Mouse (Mus musculus) midbrain, embryonic 12.5 days (tissue): Measurements from ENCODE around the gene Txndc5. TPM values are rescaled to one million over a fixed set of nuclear protein-coding genes. Genes with fewer than 3 reads are reported as not detected.

Source experiments
- ATAC-seq: fragments of 200-750 bp; cut with Nextera tagmentation; 2 replicates; pipeline ENCODE4 v1.8.0; 2017; ENCODE audit warnings: low read depth, moderate TSS enrichment, moderate library complexity; ENCODE audit not compliant: low FRiP score
- H3K27ac ChIP-seq: fragments of 300-500 bp; sonication (generic); replicated peaks from 2 replicates; pipeline ENCODE4 v1.5.1; 2016; ENCODE audit warnings: mild to moderate bottlenecking
- H3K27me3 ChIP-seq: fragments of 300-500 bp; sonication (generic); 2 replicates; pipeline ENCODE4 v1.6.1; 2016; ENCODE audit warnings: mild to moderate bottlenecking
- H3K36me3 ChIP-seq: fragments of 300-500 bp; sonication (generic); 2 replicates; pipeline ENCODE4 v1.6.1; 2016
- H3K4me1 ChIP-seq: fragments of 300-500 bp; sonication (generic); 2 replicates; pipeline ENCODE4 v1.6.1; 2016
- H3K4me2 ChIP-seq: fragments of 300-500 bp; sonication (generic); replicated peaks from 2 replicates; pipeline ENCODE4 v1.6.1; 2016; ENCODE audit warnings: mild to moderate bottlenecking, moderate library complexity
- H3K4me3 ChIP-seq: fragments of 300-500 bp; sonication (generic); 2 replicates; pipeline ENCODE4 v1.5.1; 2016; ENCODE audit warnings: mild to moderate bottlenecking
- H3K9ac ChIP-seq: fragments of 300-500 bp; sonication (generic); replicated peaks from 2 replicates; pipeline ENCODE4 v1.6.1; 2016; ENCODE audit warnings: mild to moderate bottlenecking, moderate library complexity
- H3K9me3 ChIP-seq: fragments of 300-500 bp; sonication (generic); 2 replicates; pipeline ENCODE4 v1.6.1; 2016; ENCODE audit warnings: mild to moderate bottlenecking
- WGBS: fragments of 180-500 bp; shearing (Covaris S2); methylation state at CpG from one replicate; pipeline ENCODE4 v1.1.7; 2016; 5-methylcytosine and 5-hydroxymethylcytosine counted together
- polyA plus RNA-seq: library from polyadenylated mRNA; unstranded; fragments of >200 nt; fragmentation: Nextera tagmentation; extraction: Ambion mirVana; gene quantifications from 2 replicates; pipeline ENCODE4 v1.2.1, GENCODE M21; 2016

The Txndc5 gene
- polyA plus RNA-seq: 104 and 116 TPM in 2 replicates

- peak within 1 kb of the TSS; percentile 84 for H3K9ac ChIP-seq
- ATAC-seq: no peak
- H3K4me2 ChIP-seq: peak within 1 kb of the TSS; percentile 90
- peak within 1 kb of the TSS; percentile 72 for H3K27ac ChIP-seq
- no peaks in the 10 kb centered on the region; the same call in 1 of the 2 replicates for H3K27me3 ChIP-seq
- peak within 1 kb of the TSS; percentile 83 for H3K4me3 ChIP-seq
- peaks cover 22% of the 10 kb centered on the region for H3K4me1 ChIP-seq
- no peaks in the 10 kb centered on the region for H3K9me3 ChIP-seq
- WGBS: 55% methylated on average over 9 of the region's 9 CpGs
- H3K36me3 ChIP-seq: no peaks in the 10 kb centered on the region
Observed at GRCm38 (mm10) chr13:38528687-38529294, at the start of gene Txndc5. Txndc5 (minus strand) TSS chr13:38528824.

- Histone ChIP-seq H3K27ac (no peak overlapping the region), H3K4me3 (no peak overlapping the region), H3K4me1 (no peaks in the 10 kb centered on the region), H3K4me2 (no peak overlapping the region), H3K27me3 (no peaks in the 10 kb centered on the region), H3K9me3 (no peaks in the 10 kb centered on the region), H3K9ac (no peak overlapping the region), H3K36me3 (no peaks in the 10 kb centered on the region)
- no peak for ATAC-seq
- 81% methylated on average over 3 of the region's 3 CpGs for WGBS
Observed at GRCm38 (mm10) chr13:38574668-38575067, 46.0 kb upstream of the Txndc5 start.

- Histone ChIP-seq H3K4me3 (no peak overlapping the region), H3K9ac (no peak overlapping the region), H3K4me2 (no peak overlapping the region), H3K36me3 (no peaks in the 10 kb centered on the region), H3K27me3 (no peaks in the 10 kb centered on the region), H3K9me3 (no peaks in the 10 kb centered on the region), H3K27ac (no peak overlapping the region), H3K4me1 (no peaks in the 10 kb centered on the region)
- no peak for ATAC-seq
- 92% methylated on average over 1 of the region's 1 CpGs for WGBS
Observed at GRCm38 (mm10) chr13:38573281-38573680, 44.7 kb upstream of the Txndc5 start.

GRCm38 (mm10) chr13:38565245-38565644 is 36.6 kb upstream of the Txndc5 start:
- no peaks in the 10 kb centered on the region for H3K9me3 ChIP-seq
- H3K36me3 ChIP-seq: no peaks in the 10 kb centered on the region
- WGBS: 92% methylated on average over 4 of the region's 4 CpGs
- no peak overlapping the region for H3K27ac ChIP-seq
- no peak overlapping the region for H3K4me2 ChIP-seq
- no peak overlapping the region for H3K4me3 ChIP-seq
- H3K27me3 ChIP-seq: no peaks in the 10 kb centered on the region
- H3K4me1 ChIP-seq: no peaks in the 10 kb centered on the region
- H3K9ac ChIP-seq: no peak overlapping the region
- ATAC-seq: no peak

GRCm38 (mm10) chr13:38554611-38555010 is 26.0 kb upstream of the Txndc5 start:
- no peak overlapping the region for H3K27ac ChIP-seq
- H3K36me3 ChIP-seq: no peaks in the 10 kb centered on the region
- H3K9ac ChIP-seq: no peak overlapping the region
- 77% methylated on average over 11 of the region's 11 CpGs for WGBS
- no peak overlapping the region for H3K4me3 ChIP-seq
- ATAC-seq: no peak
- no peaks in the 10 kb centered on the region for H3K27me3 ChIP-seq
- H3K9me3 ChIP-seq: no peaks in the 10 kb centered on the region
- H3K4me1 ChIP-seq: no peaks in the 10 kb centered on the region
- H3K4me2 ChIP-seq: no peak overlapping the region

GRCm38 (mm10) chr13:38554210-38554609 is 25.6 kb upstream of the Txndc5 start:
- no peak overlapping the region for H3K4me2 ChIP-seq
- H3K4me3 ChIP-seq: no peak overlapping the region
- no peaks in the 10 kb centered on the region for H3K27me3 ChIP-seq
- H3K36me3 ChIP-seq: no peaks in the 10 kb centered on the region
- no peak overlapping the region for H3K9ac ChIP-seq
- no peaks in the 10 kb centered on the region for H3K9me3 ChIP-seq
- H3K27ac ChIP-seq: no peak overlapping the region
- no peaks in the 10 kb centered on the region for H3K4me1 ChIP-seq
- ATAC-seq: no peak
- 81% methylated on average over 3 of the region's 3 CpGs for WGBS

GRCm38 (mm10) chr13:38548681-38549080 is 20.1 kb upstream of the Txndc5 start:
- Histone ChIP-seq H3K27me3 (no peaks in the 10 kb centered on the region), H3K4me1 (no peaks in the 10 kb centered on the region), H3K36me3 (no peaks in the 10 kb centered on the region), H3K4me2 (no peak overlapping the region), H3K9me3 (no peaks in the 10 kb centered on the region), H3K4me3 (no peak overlapping the region), H3K9ac (no peak overlapping the region), H3K27ac (no peak overlapping the region)
- ATAC-seq: no peak
- 77% methylated on average over 5 of the region's 5 CpGs for WGBS

GRCm38 (mm10) chr13:38547717-38548116 is 19.1 kb upstream of the Txndc5 start:
- H3K27me3 ChIP-seq: no peaks in the 10 kb centered on the region

GRCm38 (mm10) chr13:38546754-38547153 is 18.1 kb upstream of the Txndc5 start:
- no peak for ATAC-seq
- no peak overlapping the region for H3K4me3 ChIP-seq
- WGBS: 87% methylated on average over 4 of the region's 4 CpGs
- H3K27ac ChIP-seq: no peak overlapping the region
- no peaks in the 10 kb centered on the region for H3K27me3 ChIP-seq
- H3K9ac ChIP-seq: no peak overlapping the region
- H3K36me3 ChIP-seq: no peaks in the 10 kb centered on the region
- H3K4me1 ChIP-seq: no peaks in the 10 kb centered on the region
- no peaks in the 10 kb centered on the region for H3K9me3 ChIP-seq
- H3K4me2 ChIP-seq: no peak overlapping the region

More at GRCm38 (mm10) chr13:38547717-38548116, 19.1 kb upstream of the Txndc5 start:
- H3K9ac ChIP-seq: no peak overlapping the region
- H3K4me2 ChIP-seq: no peak overlapping the region
- no peaks in the 10 kb centered on the region for H3K4me1 ChIP-seq
- no peak overlapping the region for H3K27ac ChIP-seq
- no peak for ATAC-seq
- H3K9me3 ChIP-seq: no peaks in the 10 kb centered on the region
- no peak overlapping the region for H3K4me3 ChIP-seq
- WGBS: 90% methylated on average over 5 of the region's 5 CpGs
- no peaks in the 10 kb centered on the region for H3K36me3 ChIP-seq

GRCm38 (mm10) chr13:38545460-38545859 is 16.8 kb upstream of the Txndc5 start:
- no peak for ATAC-seq
- no peak overlapping the region for H3K9ac ChIP-seq
- WGBS: 74% methylated on average over 3 of the region's 3 CpGs

GRCm38 (mm10) chr13:38544769-38545445 is 16.3 kb upstream of the Txndc5 start:
- Histone ChIP-seq H3K4me1 (no peaks in the 10 kb centered on the region), H3K4me3 (no peak overlapping the region), H3K9ac (no peak overlapping the region), H3K9me3 (no peaks in the 10 kb centered on the region), H3K27ac (no peak overlapping the region), H3K36me3 (no peaks in the 10 kb centered on the region), H3K27me3 (no peaks in the 10 kb centered on the region), H3K4me2 (no peak overlapping the region)
- WGBS: 87% methylated on average over 8 of the region's 8 CpGs
- no peak for ATAC-seq

More at GRCm38 (mm10) chr13:38545460-38545859, 16.8 kb upstream of the Txndc5 start:
- H3K4me2 ChIP-seq: no peak overlapping the region
- no peaks in the 10 kb centered on the region for H3K27me3 ChIP-seq
- H3K4me3 ChIP-seq: no peak overlapping the region
- H3K4me1 ChIP-seq: no peaks in the 10 kb centered on the region
- no peaks in the 10 kb centered on the region for H3K36me3 ChIP-seq
- H3K9me3 ChIP-seq: no peaks in the 10 kb centered on the region
- no peak overlapping the region for H3K27ac ChIP-seq

- no peak overlapping the region for H3K9ac ChIP-seq
- no peaks in the 10 kb centered on the region for H3K27me3 ChIP-seq
- H3K36me3 ChIP-seq: no peaks in the 10 kb centered on the region
- no peak for ATAC-seq
- WGBS: 78% methylated on average over 8 of the region's 8 CpGs
- H3K4me3 ChIP-seq: no peak overlapping the region
- H3K9me3 ChIP-seq: no peaks in the 10 kb centered on the region
- no peak overlapping the region for H3K4me2 ChIP-seq
- no peak overlapping the region for H3K27ac ChIP-seq
- no peaks in the 10 kb centered on the region for H3K4me1 ChIP-seq
Observed at GRCm38 (mm10) chr13:38543455-38544125, 15.0 kb upstream of the Txndc5 start.
